Mouse (Mus musculus) lung, postnatal 0 days (tissue): Measurements from ENCODE around the gene Sf3a3.

Experiments used
- CTCF ChIP-seq: IDR thresholded peaks from 2 replicates; pipeline ENCODE4 v1.5.1; 2016; ENCODE audit warnings: antibody characterized with exemption, mild to moderate bottlenecking
- EP300 ChIP-seq: IDR thresholded peaks from 2 replicates; pipeline ENCODE4 v1.6.1; 2016; ENCODE audit warnings: antibody characterized with exemption, mild to moderate bottlenecking, control low read depth

GRCm38 (mm10) chr4:124675958-124676357 is 38.6 kb upstream of the Sf3a3 start:
- no peak for TF ChIP-seq CTCF
- TF ChIP-seq EP300, result no peak
